Mouse (Mus musculus) mesoderm, embryonic 11.5 days (tissue): ENCODE measurements at regions not wholly inside any gene's neighbourhood (a gene's known extent, or its start where the extent isn't known, plus 50 kb on each side); places are given as distances from the start of the nearest gene placed in this dataset.
A peak's percentile ranks its signal among the peaks of the same experiment; 100 is the strongest.

Experiments used
- DNase-seq: peaks from one replicate; pipeline ENCODE4 v3.0.0-alpha.2; 2012; ENCODE audit warnings: low read depth, low spot score

DNA sequence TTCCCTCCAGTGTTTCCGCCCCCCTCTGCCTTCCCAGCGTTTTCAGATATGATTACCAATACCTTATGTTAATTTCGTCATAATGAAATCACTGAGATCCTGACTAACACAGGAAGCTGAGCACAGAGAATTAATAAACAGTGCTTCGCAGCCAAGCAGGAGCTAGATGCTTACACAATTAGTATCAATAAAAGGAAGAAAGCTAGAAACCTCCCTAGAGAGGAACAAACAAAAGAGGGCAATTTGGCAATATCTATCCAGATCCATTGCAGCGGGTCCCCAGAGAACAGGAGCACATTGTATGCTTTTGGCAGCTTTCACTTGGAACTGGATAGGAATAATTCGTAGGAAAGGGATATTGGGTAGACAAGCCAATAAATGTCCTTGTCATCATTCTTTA is 159.1 kb upstream of the Kbtbd8 start:
- DNase-seq = no peak

- no peak for DNase-seq
Observed at GRCm38 (mm10) chr6:94957172-94957668, 159.8 kb upstream of the Kbtbd8 start.

DNA sequence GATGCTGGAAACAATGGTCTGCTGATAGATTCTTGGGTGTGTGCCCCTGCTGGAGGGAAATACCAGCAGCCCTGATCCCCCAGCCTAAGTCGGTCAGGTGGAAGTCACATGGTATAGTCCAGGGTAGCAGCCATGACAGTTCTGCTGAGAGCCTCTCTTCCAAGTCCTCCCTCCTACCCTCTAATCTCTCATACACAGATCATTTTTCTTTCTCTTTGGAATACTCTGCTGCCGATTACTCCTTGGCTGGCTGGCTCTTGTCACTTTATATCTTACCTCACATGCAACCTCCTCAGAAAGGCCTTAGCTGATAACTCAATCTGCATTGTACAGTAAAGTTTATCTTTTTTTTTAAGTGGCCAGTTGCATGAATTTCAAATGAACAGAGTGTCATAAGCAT is 162.5 kb upstream of the Kbtbd8 start:
- no peak for DNase-seq

- DNase-seq = no peak
Observed at GRCm38 (mm10) chr6:94953658-94954057, 163.4 kb upstream of the Kbtbd8 start.

DNA sequence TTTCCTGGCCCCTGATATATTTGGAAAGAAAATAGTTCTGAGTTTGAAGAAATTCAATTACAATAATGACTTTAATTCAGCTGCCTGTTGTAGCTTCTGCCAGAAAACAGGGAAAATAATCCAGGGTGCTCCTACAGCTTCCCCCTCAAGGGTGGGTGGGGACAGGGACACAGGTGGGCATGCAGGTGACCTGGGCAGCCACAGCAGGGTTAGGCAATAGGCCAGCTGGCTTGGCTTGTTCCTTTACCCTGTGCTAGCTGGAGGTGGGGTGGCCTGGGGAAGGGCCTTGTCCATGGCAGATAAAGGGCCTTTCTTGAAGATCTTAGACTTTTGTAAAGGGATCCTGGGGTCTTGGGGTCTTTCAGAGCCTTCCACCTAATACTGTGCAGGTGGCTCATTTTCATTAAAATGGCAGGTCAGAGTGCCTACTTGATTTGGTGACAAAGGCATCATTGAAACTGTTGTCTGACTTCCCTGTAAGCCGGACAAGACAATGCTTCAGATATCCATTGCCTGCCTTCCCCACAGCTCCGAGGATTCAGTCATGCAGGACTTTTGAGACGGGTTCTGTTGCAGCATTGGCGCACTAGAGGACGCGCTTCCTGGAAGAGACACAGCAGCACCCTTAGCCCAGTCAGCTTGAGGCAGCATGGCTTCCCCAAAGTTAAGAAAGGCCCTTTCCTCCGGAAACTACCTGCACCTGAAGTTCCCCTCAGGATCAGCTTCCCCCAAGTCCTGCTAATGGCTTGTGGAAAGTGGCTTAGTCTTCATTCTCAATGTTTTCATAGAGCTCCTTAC is 164.9 kb upstream of the Kbtbd8 start:
- DNase-seq = no peak

DNA sequence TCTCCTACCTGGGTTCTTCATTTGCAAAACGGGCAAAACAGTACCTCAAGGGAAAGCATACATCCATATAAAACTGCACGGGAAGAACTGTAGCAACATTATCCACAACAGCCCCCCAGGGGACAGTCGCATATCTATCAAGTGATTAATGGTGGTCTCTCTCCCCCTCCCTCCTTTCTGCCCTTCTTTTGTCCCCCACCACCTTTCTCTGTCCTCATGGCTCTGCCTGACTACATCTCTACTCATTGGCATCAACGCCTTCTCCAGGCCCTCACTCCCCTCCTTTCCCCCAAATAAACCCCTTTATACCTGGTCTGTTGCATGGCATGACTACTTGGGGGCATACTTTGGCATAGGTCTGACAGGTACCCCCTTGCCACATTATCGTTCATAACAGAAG is 166.1 kb upstream of the Kbtbd8 start:
- DNase-seq = no peak

DNA sequence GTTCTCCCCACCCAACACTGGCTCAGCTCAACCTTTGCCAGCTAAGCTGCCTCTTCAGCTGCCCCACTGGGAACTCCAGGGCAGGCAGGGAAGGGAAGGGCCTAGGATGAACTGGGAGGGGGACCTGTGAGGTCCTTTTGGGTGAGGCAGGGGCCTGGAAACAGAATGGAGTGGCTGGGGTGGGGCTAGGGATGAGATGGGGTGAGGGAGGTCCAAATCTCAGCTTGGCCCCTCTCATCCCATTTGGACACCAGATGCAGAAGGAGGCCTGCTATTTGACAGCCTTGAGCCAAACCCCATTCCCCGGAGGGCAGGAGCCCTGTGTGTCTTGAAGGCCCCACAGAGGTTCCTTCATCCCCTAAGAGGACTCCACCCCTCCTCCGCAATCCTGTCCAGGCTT is 166.7 kb upstream of the Kbtbd8 start:
- DNase-seq = no peak

DNA sequence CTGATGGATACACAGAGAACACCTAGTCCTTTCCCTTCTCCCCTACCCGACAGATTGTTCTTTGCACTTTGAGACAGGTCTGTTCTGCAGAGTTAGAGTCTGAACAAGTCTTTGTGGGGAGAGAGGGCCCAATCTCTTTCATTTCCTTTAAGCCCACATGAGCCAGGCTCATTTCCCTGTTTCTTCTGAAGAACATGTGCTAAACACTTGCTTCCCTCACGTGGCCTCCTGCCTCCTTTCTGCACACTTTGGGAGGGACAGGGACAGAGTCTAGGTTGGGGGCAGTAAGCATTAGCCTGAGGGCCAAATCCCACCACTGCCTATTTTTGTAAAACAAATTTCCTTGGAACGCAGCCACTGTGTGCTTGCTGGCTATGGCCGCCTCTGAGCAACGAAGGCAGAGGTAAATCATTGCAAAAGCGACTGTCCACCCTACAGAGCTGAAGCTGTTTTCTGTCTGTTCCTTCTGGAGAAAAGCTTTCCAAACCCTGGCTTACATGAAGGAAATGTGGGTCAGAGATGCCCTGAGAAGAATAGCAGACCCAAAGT is 170.6 kb upstream of the Kbtbd8 start:
- DNase-seq = no peak

DNA sequence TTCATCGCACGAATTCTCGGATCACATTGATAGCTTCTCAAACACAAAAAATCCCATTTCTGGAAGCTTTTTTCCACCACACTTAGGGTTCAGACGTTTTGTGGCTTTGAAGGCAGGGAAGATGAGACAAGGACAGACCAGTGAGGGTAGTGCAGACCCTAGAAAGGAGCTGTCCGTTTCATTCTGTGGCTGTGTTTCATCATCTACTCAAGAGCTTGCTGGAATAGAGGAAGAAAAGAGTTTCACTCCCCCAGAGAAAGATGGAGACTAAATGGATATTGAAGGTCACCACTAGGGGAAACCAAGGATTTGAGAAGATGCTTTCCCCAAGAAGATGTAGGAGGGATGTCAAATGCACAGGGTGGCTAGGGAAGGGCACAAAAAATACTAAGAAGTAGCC is 171.3 kb upstream of the Kbtbd8 start:
- no peak for DNase-seq

- DNase-seq = peak; percentile 76
Observed at GRCm38 (mm10) chr6:94944196-94944595, 172.8 kb upstream of the Kbtbd8 start.

- DNase-seq = no peak
Observed at GRCm38 (mm10) chr6:94938949-94939348, 178.1 kb upstream of the Kbtbd8 start.

DNA sequence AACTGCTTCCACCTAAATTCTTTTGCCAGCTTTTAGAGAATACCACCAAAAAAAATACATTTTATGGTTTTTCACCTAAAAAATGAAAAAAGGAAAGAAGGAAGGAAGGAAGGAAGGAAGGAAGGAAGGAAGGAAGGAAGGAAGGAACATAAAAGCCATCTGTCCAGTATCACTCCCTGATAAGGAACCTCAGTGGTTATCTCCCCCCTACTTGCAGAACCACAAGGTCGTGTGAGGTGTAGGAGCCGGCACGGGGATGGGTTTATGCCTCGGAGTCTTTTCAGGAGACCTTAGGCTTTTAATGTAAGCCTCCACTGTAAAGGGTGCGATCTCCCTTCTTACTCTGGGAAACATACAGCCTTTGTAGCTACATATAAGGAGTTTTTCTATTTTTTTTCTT is 180.8 kb upstream of the Kbtbd8 start:
- no peak for DNase-seq

GRCm38 (mm10) chr6:94935706-94936105 is 181.3 kb upstream of the Kbtbd8 start:
- no peak for DNase-seq

DNA sequence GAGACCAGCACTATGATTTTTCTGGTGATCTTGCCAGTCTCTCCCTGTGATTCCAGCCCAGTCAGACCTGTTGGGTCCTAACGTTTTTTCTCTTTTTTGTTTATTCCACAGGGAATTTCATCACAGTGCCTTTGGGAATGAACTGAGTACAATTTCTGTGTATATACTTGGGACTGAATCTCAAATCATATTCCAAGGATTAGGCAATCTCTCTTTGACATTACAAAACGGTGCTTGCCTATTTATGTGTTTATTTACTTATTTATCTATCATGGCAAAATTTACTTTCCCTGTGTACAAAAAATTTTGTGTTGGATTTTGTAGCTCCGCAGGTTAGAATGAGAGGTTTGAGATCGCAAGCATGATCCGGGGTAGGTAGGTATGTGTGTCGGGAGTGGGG is 189.2 kb upstream of the Kbtbd8 start:
- no peak for DNase-seq

DNA sequence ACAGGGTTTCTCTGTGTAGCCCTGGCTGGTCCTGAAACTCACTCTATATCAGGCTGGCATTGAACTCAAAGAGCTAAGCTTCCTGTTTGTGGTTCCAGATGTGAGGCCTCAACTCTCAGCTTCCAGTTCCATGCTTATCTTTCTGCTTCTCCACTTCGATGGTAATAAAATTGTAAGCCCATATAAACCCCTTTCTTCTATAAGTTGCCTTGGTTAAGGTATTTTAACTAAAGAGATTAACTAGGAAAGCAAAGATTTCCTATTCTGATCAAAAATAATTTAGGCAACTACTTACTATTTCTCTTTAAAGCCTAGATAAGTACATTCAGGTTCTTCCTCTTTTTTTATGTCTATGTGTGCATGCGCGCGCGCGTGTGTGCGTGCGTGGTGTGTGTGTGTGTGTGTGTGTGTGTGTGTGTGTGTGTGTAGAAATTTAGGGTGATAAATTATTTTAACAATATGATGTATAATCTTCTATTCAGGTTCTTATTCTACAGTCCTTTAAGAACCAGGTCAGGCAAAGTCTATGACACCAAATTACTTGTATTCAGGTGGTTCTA is 190.3 kb upstream of the Kbtbd8 start:
- no peak for DNase-seq

DNA sequence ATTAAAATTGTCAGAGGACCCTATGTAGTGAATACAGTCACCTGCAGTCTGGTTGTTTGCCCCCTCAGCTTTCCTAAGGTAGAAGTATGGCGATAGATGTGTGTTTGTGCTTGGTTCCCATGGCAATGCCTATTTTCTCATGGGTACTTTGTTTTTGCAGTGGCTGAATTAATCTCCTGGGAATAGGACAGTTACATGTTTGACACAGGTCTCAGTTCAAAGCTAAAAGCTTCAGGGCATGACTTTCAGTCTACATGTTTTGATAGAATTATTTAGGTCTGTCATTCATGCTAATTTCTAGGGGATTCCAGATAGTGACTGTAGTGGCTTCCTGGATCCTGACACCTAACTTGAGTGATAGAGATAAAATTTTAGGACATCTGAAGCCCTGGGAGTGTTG is 191.6 kb upstream of the Kbtbd8 start:
- DNase-seq = no peak

- peak; percentile 14 for DNase-seq
Observed at GRCm38 (mm10) chr6:94924338-94925039, 192.6 kb upstream of the Kbtbd8 start.

DNA sequence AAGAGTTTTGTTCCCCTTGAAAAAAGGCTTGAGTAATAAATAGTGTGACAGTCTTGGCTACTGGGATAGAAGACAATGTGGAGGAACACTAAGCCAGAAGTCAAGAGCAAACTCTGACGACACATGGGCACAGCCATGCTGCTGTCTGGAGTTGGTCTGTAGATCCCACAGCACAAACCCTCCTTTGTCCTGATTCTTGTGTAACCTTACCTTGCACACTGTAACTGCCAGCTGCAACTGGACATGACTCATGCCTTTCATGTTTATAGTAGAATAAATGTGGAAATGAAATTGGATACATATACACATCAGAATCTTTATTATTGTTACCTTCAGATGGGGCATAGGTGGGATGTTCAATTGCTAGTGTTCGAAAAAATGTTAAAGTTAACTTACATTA is 195.3 kb upstream of the Kbtbd8 start:
- peak; percentile 30 for DNase-seq

DNA sequence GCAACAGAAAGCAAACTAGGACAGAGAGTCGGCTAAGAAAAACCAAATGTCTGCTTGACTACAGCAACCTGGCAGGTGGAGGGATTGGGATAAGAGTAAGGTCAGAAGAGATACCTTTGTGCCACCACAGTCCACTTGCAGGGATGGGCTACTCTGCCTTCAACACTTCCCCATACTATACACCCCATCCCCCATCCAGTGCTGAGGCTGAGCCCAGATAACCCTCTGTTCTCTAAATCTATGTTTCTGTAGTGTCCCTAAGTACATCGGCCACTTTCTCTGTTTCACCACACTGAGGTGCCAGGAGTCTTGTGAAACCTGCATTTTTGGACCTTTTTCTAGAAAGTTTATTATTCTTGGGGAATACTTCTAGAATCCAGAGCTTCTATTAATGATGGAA is 196.3 kb upstream of the Kbtbd8 start:
- no peak for DNase-seq

- no peak for DNase-seq
Observed at GRCm38 (mm10) chr6:94919194-94919743, 197.8 kb upstream of the Kbtbd8 start.

DNA sequence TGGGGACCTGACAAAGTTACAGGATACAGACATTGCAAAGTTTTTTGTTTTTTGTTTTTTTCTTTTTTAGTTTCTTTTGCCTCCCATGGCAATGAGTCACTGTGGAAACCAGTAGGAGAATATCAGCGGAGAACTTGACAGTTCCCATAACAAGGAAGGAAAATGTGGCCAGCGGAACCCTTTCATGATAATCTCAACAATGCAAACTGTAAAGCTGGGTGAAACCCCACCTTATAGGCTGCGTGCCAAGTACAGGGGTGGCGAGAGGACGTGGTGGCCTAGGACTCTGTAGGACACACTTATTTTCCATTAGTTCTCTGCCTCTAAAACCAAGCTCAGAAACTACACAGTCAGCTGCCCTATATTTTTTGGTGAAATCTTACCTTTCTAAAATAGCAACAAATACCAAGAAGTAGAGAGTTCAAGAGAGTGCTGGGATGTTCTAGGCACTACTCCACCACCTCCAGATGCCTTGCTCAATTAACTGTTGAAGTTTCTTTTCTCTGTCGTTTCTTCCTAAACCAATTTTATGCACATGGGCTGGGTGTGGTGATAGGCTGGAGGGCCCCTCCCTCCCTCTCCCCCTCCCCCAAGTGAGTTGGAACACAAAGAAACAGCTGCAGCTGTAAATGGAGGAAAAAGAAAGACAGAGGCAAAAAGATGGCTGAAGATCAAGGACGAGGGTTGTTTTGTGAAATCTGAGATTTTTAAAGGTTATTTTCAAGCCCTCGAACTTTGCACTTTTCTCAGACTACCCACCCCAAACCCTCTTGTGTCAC is 201.0 kb upstream of the Kbtbd8 start:
- no peak for DNase-seq
